Mouse (Mus musculus) intestine, embryonic 14.5 days (tissue): ENCODE results near the gene Spatc1l. TPM values are rescaled to one million over a fixed set of nuclear protein-coding genes. Genes with fewer than 3 reads are reported as not detected.

Source experiments
- ATAC-seq: fragments of 200-750 bp; cut with Nextera tagmentation; replicated peaks from 2 replicates; pipeline ENCODE4 v1.8.0; 2017; ENCODE audit warnings: low read depth, moderate number of reproducible peaks, moderate TSS enrichment, moderate library complexity; ENCODE audit not compliant: low FRiP score, low TSS enrichment
- DNase-seq: peaks from one replicate; pipeline ENCODE4 v3.0.0-alpha.2; 2018; ENCODE audit warnings: low spot score
- H3K27ac ChIP-seq: fragments of 300-500 bp; sonication (generic); 2 replicates; pipeline ENCODE4 v1.5.1; 2014; ENCODE audit warnings: low read depth, mild to moderate bottlenecking, control low read depth
- H3K27me3 ChIP-seq: fragments of 300-500 bp; sonication (generic); replicated peaks from 2 replicates; pipeline ENCODE4 v1.6.1; 2014; ENCODE audit warnings: low read length, control low read depth; ENCODE audit not compliant: control insufficient read depth, insufficient read depth
- H3K36me3 ChIP-seq: fragments of 300-500 bp; sonication (generic); 2 replicates; pipeline ENCODE4 v1.6.1; 2014; ENCODE audit warnings: low read length, control low read depth; ENCODE audit not compliant: control insufficient read depth, insufficient read depth
- H3K4me1 ChIP-seq: fragments of 300-500 bp; sonication (generic); replicated peaks from 2 replicates; pipeline ENCODE4 v1.6.1; 2014; ENCODE audit warnings: low read length, control low read depth, mixed read lengths; ENCODE audit not compliant: control insufficient read depth, insufficient read depth
- H3K4me2 ChIP-seq: fragments of 300-500 bp; sonication (generic); 2 replicates; pipeline ENCODE4 v1.6.1; 2014; ENCODE audit warnings: low read length
- H3K4me3 ChIP-seq: fragments of 300-500 bp; sonication (generic); 2 replicates; pipeline ENCODE4 v1.5.1; 2014; ENCODE audit warnings: low read depth, low read length, control low read depth, mixed read lengths
- H3K9ac ChIP-seq: fragments of 300-500 bp; sonication (generic); 2 replicates; pipeline ENCODE4 v1.6.1; 2014; ENCODE audit warnings: mild to moderate bottlenecking, low read length
- H3K9me3 ChIP-seq: fragments of 300-500 bp; sonication (generic); 2 replicates; pipeline ENCODE4 v1.6.1; 2016; ENCODE audit warnings: low read length, control low read depth; ENCODE audit not compliant: control insufficient read depth
- WGBS: fragments of 180-500 bp; shearing (Covaris S2); extraction: QIAGEN DNeasy Blood & Tissue Kit; methylation state at CpG from one replicate; pipeline ENCODE4 v1.1.7; 2014; 5-methylcytosine and 5-hydroxymethylcytosine counted together
- polyA plus RNA-seq: library from polyadenylated mRNA; unstranded; fragments of >200 nt; fragmentation: Nextera tagmentation; extraction: Ambion mirVana; gene quantifications from 2 replicates; pipeline ENCODE4 v1.2.1, GENCODE M21; 2014

Spatc1l gene
- polyA plus RNA-seq, 1 experiment from 2014 or later = 0.18 TPM

- 64% methylated on average over 3 of the region's 3 CpGs for WGBS
- Histone ChIP-seq H3K9ac (no peak within 1 kb of the TSS), H3K9me3 (no peaks in the 10 kb centered on the region), H3K36me3 (no peaks in the 10 kb centered on the region), H3K4me1 (no peaks in the 10 kb centered on the region), H3K27ac (no peak within 1 kb of the TSS), H3K4me2 (no peak within 1 kb of the TSS), H3K4me3 (no peak within 1 kb of the TSS), H3K27me3 (no peaks in the 10 kb centered on the region)
- DNase-seq = no peak
- ATAC-seq = no peak
Observed at GRCm38 (mm10) chr10:76575374-76575773, 13.3 kb downstream of the Spatc1l start, which contains the start of gene Ftcd. Ftcd (plus strand) TSS chr10:76575648.

GRCm38 (mm10) chr10:76576920-76577319 is 14.8 kb downstream of the Spatc1l start:
- no peak for DNase-seq
- 60% methylated on average over 7 of the region's 7 CpGs for WGBS
- Histone ChIP-seq H3K4me1 (no peaks in the 10 kb centered on the region), H3K27me3 (no peaks in the 10 kb centered on the region), H3K36me3 (no peaks in the 10 kb centered on the region), H3K4me2 (no peak overlapping the region), H3K9me3 (no peaks in the 10 kb centered on the region), H3K27ac (no peak overlapping the region), H3K4me3 (no peak overlapping the region), H3K9ac (no peak overlapping the region)
- ATAC-seq = no peak

DNA sequence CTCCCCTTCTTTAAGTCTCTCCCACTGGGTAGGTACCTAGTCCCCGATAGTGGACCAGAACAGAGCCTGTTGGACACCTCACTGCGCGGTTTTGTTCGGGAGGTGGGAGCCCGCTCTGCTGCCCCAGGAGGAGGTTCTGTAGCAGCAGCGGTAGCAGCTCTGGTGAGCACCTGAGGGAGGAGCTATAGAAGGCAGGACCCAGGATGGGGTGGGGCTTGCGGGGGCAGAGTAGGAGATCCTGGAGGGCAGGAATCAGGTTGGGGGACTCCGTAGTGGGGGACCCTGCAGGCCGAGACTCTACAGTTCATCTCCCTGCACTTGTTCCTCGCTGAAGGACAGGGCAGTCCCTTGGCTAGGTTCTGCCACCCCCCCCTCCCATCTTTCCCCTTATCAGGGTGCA is 22.1 kb downstream of the Spatc1l start:
- H3K9ac ChIP-seq = no peak overlapping the region
- H3K9me3 ChIP-seq = no peaks in the 10 kb centered on the region
- H3K27me3 ChIP-seq = 0 out of 2 replicates have a peak, but pooled peaks cover 4% of the 10 kb centered on the region
- no peaks in the 10 kb centered on the region for H3K36me3 ChIP-seq
- H3K4me3 ChIP-seq = no peak overlapping the region
- peak overlapping the region; percentile 40 for H3K4me2 ChIP-seq
- DNase-seq (no peak), ATAC-seq (peak; percentile 55; the same call in 1 of the 2 replicates)
- H3K4me1 ChIP-seq = no peaks in the 10 kb centered on the region
- WGBS = 15% methylated on average over 10 of the region's 10 CpGs
- no peak overlapping the region for H3K27ac ChIP-seq

DNA sequence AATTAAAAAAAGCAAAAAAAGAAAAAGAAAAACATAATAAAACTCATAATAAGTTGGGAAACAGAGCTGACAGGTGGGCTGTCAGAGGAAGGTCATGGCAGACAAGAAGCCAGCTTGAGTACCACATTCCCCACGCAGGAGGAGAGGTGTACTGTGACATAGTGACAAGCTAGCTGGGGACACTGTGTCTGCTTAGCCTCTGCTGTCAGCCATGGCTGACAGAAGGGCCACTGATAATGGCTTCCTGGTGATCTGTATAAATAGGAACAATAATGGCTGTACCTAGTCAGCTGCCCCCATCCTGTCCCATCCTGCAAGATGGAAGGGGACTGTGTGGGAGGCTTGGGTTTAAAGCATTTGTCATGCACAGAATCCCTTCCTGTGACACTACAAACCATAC is 24.1 kb downstream of the Spatc1l start:
- no peak overlapping the region for H3K27ac ChIP-seq
- no peak for DNase-seq
- no peaks in the 10 kb centered on the region for H3K4me1 ChIP-seq
- H3K36me3 ChIP-seq = no peaks in the 10 kb centered on the region
- ATAC-seq = no peak
- 28% methylated on average over 1 of the region's 1 CpGs for WGBS
- no peak overlapping the region for H3K4me3 ChIP-seq
- 0 out of 2 replicates have a peak, but pooled peaks cover 4% of the 10 kb centered on the region for H3K27me3 ChIP-seq
- H3K4me2 ChIP-seq = no peak overlapping the region
- H3K9me3 ChIP-seq = no peaks in the 10 kb centered on the region
- H3K9ac ChIP-seq = no peak overlapping the region

- no peaks in the 10 kb centered on the region for H3K36me3 ChIP-seq
- no peak overlapping the region for H3K27ac ChIP-seq
- H3K27me3 ChIP-seq = no peaks in the 10 kb centered on the region
- DNase-seq = no peak
- no peak for ATAC-seq
- no peak overlapping the region for H3K4me3 ChIP-seq
- no peak overlapping the region for H3K9ac ChIP-seq
- H3K4me1 ChIP-seq = no peaks in the 10 kb centered on the region
- 77% methylated on average over 11 of the region's 11 CpGs for WGBS
- no peaks in the 10 kb centered on the region for H3K9me3 ChIP-seq
- no peak overlapping the region for H3K4me2 ChIP-seq
Observed at GRCm38 (mm10) chr10:76590197-76590596, 28.1 kb downstream of the Spatc1l start.

GRCm38 (mm10) chr10:76596338-76596737 is 34.3 kb downstream of the Spatc1l start:
- Histone ChIP-seq H3K36me3 (peaks cover 29% of the 10 kb centered on the region), H3K27ac (no peak overlapping the region), H3K4me1 (no peaks in the 10 kb centered on the region), H3K27me3 (no peaks in the 10 kb centered on the region), H3K9me3 (no peaks in the 10 kb centered on the region), H3K4me2 (no peak overlapping the region), H3K9ac (no peak overlapping the region), H3K4me3 (no peak overlapping the region)
- ATAC-seq = no peak
- DNase-seq = no peak
- WGBS = 88% methylated on average over 31 of the region's 31 CpGs

- DNase-seq (no peak), ATAC-seq (no peak)
- Histone ChIP-seq H3K4me2 (no peak overlapping the region), H3K9ac (no peak overlapping the region), H3K4me1 (no peaks in the 10 kb centered on the region), H3K9me3 (no peaks in the 10 kb centered on the region), H3K36me3 (peaks cover 90% of the 10 kb centered on the region), H3K27ac (no peak overlapping the region), H3K4me3 (no peak overlapping the region), H3K27me3 (no peaks in the 10 kb centered on the region)
- WGBS = 82% methylated on average over 3 of the region's 3 CpGs
Observed at GRCm38 (mm10) chr10:76602690-76603089, 40.6 kb downstream of the Spatc1l start.

DNA sequence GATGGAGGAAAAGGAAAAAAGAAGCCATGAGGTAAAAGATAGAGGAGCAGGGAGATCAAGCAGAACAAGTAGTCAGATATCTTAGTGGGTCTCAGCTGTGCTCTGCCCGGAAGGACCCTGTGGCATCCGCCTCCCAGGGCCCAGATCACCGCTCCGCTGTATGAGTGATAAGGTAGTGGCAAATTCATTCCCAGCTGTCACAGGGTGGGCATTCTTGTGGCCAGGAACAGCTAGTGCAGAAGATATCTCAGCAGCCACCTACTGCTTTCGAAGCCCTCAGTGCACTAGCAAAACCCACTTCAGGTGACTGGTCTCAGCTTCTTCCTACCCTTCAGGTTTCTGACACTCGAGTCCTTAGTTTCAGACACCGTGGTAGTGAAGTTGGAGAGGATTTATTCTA is 50.4 kb downstream of the Spatc1l start:
- WGBS = 82% methylated on average over 7 of the region's 7 CpGs
- Histone ChIP-seq H3K27ac (no peak overlapping the region), H3K4me3 (no peak overlapping the region), H3K9ac (no peak overlapping the region), H3K4me1 (no peaks in the 10 kb centered on the region), H3K9me3 (no peaks in the 10 kb centered on the region), H3K4me2 (no peak overlapping the region), H3K36me3 (peaks cover 79% of the 10 kb centered on the region), H3K27me3 (no peaks in the 10 kb centered on the region)
- no peak for DNase-seq
- ATAC-seq = no peak
